Mouse (Mus musculus) megakaryocyte progenitor cell, adult 5-6 weeks (primary cell): ENCODE results near the gene Cd164l2. TPM values are rescaled to one million over a fixed set of nuclear protein-coding genes. Genes with fewer than 3 reads are reported as not detected.

Experiments used
- ATAC-seq: replicated peaks from 2 replicates; pipeline ENCODE4 v1.8.0; 2016; ENCODE audit warnings: mild to moderate bottlenecking, moderate TSS enrichment, inconsistent platforms; ENCODE audit not compliant: poor library complexity
- total RNA-seq, 2 experiments: library from RNA; stranded (forward) in 1 of 2; stranded (reverse) in 1 of 2; fragments of 157-497, 149-512 nt in 1 of 2; fragments of 200-1000 nt in 1 of 2; gene quantifications; 2 replicates each; pipeline versions ENCODE4 v1.2.3 to v1.2.4; 2015 to 2017

Gene Cd164l2
- total RNA-seq, 2 experiments from 2014 or later: not detected

DNA sequence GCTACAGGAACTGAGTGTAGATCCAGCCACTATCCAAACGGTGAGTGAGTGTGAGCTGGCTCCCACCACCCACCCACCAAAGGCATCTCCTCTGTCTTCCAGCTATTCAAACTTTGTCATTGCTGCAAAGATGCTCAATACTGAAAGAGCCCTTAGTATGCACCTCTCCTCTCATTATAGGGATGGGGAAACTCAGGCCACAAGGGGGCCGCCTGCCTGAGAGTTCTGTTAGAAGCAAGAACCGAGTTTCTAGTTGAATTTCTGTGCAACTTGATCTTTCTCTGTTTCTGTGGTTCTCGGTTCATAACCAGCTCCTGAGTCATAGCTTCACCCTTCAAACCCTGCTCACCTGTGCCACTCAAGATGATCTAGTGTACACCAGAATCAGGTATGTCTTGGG is 40.2 kb downstream of the Cd164l2 start:
- ATAC-seq: no peak

DNA sequence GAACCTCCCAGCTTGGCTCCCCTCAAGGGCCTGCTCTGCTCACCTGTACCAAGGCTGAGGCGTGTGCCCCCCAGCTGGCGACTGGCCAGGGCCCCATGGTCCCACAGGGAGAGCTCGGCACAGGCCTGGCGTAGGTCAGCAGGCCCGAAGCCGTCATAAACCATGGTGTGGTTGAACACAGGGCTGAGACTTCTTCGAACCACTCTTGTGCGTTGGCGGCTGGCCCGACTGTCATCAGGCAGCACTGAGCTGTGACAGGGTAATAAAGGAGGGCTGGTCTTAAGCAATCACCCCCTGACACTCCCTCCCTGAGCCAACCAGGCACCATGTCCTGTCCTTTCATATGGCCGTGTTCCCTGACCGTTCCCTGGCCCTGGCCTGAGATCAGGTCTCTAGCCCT is 41.5 kb downstream of the Cd164l2 start:
- no peak for ATAC-seq

DNA sequence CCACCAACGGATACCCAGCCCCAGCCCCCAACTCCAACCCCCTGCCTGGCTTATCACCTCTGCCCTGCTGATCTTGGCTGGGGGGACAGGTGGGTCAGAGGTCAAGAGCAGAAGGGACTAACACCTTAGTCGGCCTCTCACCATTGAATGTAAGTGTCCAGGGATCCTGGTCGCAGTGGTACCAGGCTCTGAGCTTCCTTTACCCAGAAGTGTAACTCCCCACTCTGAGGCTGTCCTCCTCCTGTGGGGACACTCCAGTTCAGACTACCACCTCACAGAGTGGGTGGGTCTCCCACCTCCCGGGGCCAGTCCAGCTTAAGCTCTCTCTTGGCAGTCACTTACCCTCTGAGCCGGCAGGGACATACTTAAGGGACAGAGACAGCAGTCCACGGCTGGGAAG is 43.5 kb downstream of the Cd164l2 start:
- ATAC-seq: no peak

DNA sequence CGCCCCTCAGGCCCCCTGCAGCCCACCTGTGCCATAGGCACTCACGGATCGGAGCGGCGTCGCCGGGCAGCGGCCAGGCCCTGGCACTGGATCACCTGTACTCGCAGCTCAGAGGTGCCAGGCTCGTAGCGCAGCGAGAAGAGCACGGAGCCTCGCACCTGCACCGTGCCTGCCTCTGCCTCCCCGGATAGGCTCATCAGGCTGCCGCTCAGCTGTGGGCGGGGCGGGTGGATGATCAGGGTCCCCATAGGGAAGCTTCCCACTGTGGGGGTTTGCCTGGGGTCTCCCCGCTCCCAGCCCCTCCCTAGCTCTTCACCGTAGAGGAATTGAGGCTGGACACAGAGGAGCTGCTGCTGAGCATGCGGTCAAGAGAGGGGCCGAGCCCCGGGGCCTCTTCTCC is 44.9 kb downstream of the Cd164l2 start:
- no peak for ATAC-seq

DNA sequence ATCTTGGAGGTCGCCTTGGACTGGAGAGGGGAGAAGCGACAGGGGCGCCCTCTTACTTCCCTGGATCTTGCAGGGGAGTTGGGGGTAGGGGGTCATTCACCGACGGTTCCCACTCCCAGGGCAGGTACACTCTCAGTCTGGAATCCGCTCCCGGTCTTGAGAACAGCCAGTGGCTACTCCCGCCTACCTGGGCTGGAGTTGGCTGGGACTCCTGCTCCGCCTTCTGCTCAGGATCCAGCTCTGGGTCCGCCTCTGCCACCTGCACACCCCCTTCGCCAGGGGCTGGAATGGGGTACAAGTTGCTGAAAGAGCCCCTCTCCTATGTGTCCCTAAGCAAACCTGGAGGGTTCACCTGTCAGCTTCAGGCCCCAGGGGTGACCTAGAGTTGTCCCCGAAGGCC is 45.3 kb downstream of the Cd164l2 start:
- no peak for ATAC-seq

DNA sequence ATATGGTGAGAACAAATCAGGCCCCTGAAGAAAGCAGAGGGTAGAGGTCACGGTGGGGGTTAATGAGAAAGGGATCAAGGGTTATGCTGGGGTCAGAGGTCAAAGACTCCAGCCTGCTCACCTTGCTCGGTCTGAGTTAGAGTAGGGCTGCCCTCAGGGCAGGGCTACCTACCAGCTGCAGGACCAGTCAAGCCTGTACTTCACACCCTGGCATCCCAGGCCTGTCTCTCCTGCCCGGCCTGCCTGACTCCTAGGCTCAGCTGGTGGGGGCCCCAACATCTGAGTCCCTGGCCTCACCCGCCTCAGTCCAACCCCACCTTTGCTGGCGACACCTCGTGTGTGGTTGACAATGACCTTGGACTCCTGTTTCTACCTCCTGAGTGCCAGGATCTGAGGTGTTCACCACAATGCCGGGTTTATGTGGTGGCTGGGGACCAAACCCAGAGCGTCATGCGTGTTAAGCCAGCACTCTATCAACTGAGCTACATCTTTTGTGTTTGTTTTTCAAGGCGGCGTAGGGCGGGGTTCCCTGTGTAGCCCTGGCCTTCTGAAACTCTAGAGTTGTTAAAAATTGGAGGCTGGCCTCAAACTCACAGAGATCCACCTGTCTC is 46.0 kb downstream of the Cd164l2 start:
- ATAC-seq: no peak

DNA sequence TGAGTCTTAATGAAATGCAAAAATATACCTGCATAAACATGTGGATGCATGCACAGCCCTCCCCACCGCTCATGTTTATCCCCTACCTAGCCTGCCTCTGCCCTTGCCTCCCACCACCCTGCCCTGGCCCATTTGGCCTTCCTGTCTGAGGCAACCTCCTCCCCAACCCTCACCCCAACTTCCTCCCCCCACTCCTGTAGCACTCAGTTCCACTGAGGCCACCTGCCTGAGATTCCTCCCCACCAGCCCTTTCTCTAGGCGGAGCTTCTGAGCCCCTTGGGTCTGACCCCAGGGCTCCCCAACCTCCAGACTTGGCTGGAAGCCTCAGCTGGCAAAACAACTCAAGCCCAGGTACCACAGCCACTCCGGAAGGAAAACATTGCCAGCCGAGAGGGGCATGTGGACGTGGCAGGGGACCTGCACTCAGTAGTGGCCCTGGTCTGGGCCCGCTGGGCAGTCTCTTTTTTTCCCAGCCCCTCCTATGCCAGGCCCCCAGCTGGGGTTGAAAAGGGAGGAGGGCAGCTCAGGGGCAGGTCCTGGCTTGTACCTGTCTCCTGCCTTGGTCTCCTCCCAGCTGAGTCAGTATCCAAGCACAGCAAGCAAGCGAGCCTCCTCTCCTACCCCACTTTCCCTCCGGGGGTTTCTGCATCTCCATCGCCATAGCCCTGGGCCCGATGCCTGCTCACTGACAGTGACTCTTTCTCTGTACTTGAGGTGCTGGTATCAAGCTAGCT is 49.9 kb downstream of the Cd164l2 start:
- ATAC-seq: peak; percentile 59

DNA sequence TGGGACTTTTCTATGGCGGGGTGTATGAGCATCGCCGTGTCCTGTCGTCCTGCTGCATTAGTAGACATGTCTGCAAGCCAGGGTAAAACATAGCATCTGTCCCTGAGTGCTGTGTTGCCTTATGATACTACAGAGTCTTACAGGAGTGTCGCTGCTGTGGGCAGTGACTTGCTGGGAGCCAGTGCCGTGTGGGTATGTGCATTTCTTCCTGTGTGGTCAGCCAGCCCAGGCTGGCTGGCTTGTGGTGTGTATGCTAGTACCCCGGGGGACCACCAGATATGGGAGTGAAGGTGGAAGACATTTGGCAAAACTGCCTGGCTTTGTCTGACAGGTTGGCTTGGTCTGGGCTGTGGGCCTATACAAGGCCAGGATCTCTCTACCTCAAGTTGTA is 50.4 kb downstream of the Cd164l2 start:
- peak; percentile 38; the same call in 1 of the 2 replicates for ATAC-seq

DNA sequence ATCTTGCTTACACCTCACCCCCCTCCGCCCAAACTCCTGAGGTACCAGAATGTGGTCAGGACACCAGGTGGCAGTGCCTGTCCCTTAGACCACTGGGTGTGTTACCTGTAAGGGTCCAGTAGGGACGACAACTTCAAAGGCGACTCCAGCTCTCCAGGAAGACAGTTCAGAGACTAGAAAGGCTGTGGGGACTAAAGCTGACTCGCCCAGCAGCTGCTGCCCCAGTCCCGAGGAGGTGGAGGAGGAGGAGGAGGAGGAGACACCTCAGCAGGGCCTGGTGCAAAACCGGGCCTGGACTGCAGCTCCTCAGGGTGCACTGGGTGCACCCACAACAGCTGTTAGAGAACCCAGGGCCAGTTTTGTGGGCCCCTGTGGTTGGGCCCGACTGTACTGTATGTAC is 51.0 kb downstream of the Cd164l2 start, which contains the start of gene Sytl1:
Sytl1 (minus strand) TSS at position 232 of the 400 bp plus-strand sequence.
- peak; percentile 67 for ATAC-seq

DNA sequence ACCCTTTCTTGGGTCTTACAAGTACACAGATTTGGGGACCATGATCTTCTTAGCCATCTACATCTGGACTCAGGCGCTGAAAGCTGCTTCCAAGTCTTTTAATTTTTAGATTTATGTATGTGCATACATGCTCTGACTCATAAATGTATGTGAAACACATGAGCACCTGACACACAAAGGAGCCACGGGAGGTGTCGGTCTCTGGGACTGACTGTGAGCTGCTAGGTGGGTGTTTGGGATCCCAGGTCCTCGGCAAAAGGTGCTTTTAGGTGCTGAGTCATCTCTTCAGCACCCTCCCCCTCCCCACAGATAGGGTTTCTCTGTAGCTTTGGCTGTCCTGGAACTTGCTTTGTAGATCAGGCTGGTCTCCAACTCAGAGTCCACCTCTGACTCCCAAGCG is 51.8 kb downstream of the Cd164l2 start:
- no peak for ATAC-seq

DNA sequence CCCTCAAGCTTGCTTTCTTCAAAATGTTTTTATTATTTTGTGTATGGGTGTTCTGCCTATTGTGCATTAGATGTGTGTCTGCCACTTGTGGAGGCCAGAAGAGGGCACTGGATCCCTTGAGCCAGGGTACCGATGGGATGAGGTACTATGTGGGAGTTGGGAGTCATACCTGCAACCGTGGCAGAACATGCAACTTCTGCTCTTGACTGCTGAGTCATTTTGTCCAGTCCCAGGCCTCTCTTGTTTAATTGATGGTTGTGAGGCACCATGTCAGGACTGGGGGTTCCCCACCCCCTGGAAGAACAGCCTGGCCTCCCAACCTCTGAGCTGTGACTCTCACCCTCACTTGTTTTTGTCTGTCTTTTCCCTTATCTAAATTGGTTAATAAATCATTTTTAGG is 52.6 kb downstream of the Cd164l2 start:
- no peak for ATAC-seq

DNA sequence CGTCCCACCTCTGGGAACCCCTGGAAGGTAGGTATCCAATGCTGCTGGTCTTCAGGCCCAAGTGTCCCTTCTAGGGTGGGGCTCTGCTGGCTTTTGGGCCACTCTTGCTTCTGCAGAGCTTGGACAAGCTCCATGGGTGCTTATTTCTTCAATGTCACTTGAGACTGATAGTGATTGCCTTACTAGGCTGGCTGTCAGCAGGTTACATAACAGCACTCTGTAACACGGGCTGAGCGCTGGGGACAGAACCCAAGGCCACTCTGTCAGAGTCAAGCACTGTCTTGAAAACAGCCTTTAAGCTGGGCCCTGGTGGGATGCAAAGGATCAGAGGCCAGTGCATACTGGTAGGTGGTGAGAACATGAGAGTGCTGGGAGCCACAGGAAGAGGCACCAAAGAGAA is 53.4 kb downstream of the Cd164l2 start:
- ATAC-seq: no peak

DNA sequence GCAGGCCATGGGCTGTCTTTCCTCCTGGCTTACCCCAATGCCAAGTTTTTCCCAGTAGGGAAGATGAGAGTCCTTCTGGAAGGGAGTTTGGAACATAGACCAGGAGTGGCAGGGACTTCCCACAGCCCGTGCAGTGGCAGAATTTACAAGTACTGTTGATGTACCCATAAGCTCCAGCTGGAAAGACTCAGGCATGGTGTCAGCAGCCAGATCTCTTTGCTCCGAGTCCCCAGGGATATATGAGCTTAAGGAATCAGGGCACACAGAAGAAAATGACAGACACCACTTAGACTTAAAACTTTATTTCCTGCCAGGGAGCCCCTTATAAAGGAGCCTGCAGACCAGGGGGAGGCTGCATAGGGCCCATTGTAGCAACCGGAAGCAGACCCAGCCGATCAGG is 53.8 kb downstream of the Cd164l2 start:
- ATAC-seq: no peak

DNA sequence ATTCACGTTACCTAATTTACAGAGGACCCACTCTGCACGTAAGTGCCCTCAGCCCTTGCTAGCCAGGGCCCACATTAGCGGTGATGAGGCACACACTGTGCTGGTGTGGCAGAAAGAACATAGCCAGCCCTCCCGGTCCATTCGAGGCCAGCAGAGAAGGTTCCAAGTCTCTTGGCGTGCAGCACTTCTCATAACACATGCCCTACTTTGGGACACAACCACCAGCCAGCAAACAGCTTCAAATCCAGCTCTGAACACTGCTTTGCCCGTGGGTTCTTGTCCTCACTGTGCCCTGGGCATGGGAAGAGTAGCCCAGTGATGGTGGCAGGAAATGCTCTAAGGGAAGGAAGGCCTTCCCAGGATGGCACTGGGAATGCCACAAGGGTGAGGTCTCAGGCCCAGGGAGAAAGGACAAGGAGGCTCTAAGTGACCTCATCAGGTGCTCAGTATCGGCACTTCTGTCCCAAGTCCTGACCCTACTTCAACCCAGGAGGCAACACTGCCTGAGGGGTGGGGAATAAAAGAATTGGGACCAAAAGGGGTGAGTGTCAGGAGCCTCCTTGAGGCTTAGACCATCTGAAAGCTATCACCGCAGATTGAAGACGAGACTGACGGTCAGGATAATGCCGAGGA is 54.4 kb downstream of the Cd164l2 start:
- ATAC-seq: no peak

DNA sequence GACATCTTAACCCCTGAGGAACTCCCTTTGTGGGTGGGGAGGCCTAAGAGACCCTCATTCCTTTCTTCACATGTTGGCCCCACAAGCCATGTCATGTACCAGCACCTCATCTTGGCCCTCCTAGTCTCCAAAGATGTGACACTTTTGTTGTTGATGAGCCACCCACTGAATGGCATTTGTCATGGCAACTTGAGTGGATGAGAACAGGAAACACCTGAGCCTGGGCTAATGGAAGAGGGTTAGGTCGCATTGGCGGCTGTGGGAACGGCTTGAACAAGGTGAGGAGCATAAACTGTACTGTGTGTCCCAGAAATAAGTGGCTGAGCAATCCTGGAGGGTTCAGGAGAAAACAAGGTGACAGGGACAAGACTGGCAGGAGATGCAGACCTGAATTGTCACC is 57.0 kb downstream of the Cd164l2 start:
- ATAC-seq: no peak

DNA sequence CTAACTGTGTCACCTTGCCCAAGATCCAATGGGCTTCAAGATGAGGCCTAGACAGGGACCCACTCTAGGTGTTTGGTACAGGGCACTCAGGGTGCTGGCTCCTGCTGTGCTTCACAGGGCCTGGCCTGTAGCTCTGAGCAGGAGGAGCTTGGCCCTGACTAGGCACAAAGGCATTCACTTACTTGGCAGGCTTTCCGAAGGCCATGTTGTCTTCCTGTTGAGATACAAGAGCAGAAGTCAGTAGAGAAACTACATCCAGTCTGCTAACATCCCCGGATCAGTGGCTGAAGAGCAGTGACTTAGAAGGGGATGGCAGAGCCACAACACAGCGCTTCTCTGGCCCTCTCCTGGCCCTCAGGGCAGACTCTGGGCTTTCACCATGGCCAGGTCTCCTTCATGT is 57.7 kb downstream of the Cd164l2 start:
- no peak for ATAC-seq

DNA sequence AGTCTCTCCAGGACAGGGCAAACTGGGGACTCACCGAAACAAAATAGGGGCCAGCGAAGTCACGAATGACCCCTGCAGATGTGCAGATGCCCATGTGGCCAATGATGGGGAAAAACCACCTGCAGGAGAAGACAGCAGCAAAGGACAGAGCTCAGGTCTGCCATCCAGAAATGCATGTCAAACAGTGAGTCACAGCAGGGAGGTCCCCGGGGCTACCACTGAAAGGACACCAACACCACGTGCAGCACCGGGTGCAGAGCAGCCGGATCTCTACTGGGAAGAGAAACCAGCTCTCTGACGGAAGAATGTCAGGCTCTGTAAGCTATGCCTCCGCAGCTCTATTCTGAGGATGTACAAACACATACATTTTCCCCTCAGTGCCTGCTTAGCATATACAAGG is 59.0 kb downstream of the Cd164l2 start:
- ATAC-seq: no peak

Other genes starting within 250 kb of the Cd164l2 start
- 3.2 and 3.4 TPM in 2 replicates for gene Fgr, start 238.0 kb upstream of the Cd164l2 start, total RNA-seq (2015)
- gene Fgr, start 238.0 kb upstream of the Cd164l2 start, total RNA-seq (2017): 2.5 and 3.0 TPM in 2 replicates
- gene Ahdc1, start 200.9 kb upstream of the Cd164l2 start, total RNA-seq (2015): 4.1 and 5.3 TPM in 2 replicates
- gene Ahdc1, start 200.9 kb upstream of the Cd164l2 start, total RNA-seq (2017): 0.81 and 3.8 TPM in 2 replicates
- 124 and 135 TPM in 2 replicates for gene Wasf2, start 81.6 kb upstream of the Cd164l2 start, total RNA-seq (2015)
- gene Wasf2, start 81.6 kb upstream of the Cd164l2 start, total RNA-seq (2017): 24.7 and 35.1 TPM in 2 replicates
- gene Gpr3, start 405 bp downstream of the Cd164l2 start, total RNA-seq (2015): not detected in 2 replicates
- gene Gpr3, start 405 bp downstream of the Cd164l2 start, total RNA-seq (2017): 0.08 TPM in 1 of 2 replicates, not detected in the other
- 3.6 and 4.6 TPM in 2 replicates for gene Map3k6, start 28.7 kb downstream of the Cd164l2 start, total RNA-seq (2015)
- 0.87 and 6.1 TPM in 2 replicates for gene Map3k6, start 28.7 kb downstream of the Cd164l2 start, total RNA-seq (2017)
- 1.9 and 2.0 TPM in 2 replicates for gene Sytl1, start 51.0 kb downstream of the Cd164l2 start, total RNA-seq (2015)
- 3.9 and 5.2 TPM in 2 replicates for gene Sytl1, start 51.0 kb downstream of the Cd164l2 start, total RNA-seq (2017)
- 43.2 and 50.8 TPM in 2 replicates for gene Tmem222, start 65.7 kb downstream of the Cd164l2 start, total RNA-seq (2015)
- 17.4 TPM in 2 replicates for gene Tmem222, start 65.7 kb downstream of the Cd164l2 start, total RNA-seq (2017)
- 10.3 and 10.6 TPM in 2 replicates for gene Wdtc1, start 141.3 kb downstream of the Cd164l2 start, total RNA-seq (2015)
- 7.6 and 8.7 TPM in 2 replicates for gene Wdtc1, start 141.3 kb downstream of the Cd164l2 start, total RNA-seq (2017)
- 15.1 and 16.1 TPM in 2 replicates for gene Slc9a1, start 157.6 kb downstream of the Cd164l2 start, total RNA-seq (2015)
- 6.3 and 7.3 TPM in 2 replicates for gene Slc9a1, start 157.6 kb downstream of the Cd164l2 start, total RNA-seq (2017)